Mouse (Mus musculus): Measurements from ENCODE around the gene Gm17334. TPM values are rescaled to one million over a fixed set of nuclear protein-coding genes. Genes with fewer than 3 reads are reported as not detected.
A peak's percentile ranks its signal among the peaks of the same experiment; 100 is the strongest.

The Gm17334 gene
- total and polyA plus RNA-seq, 3 experiments = 0.47 to 1.8 TPM; not detected in 1

GRCm38 (mm10) chr11:53735682-53736245, 37.2 kb downstream of the Gm17334 start:
- H3K27me3 ChIP-seq (ENCODE audit: control insufficient read depth, insufficient read depth, low read length) = no peaks in the 10 kb centered on the region
- peak; percentile 61 to 66 for DNase-seq
- no peak overlapping the region for H3K9ac ChIP-seq (ENCODE audit: low read depth, low read length)
- H3K27ac ChIP-seq = no peak overlapping the region
- no peaks in the 10 kb centered on the region for H3K79me2 ChIP-seq (replicated peaks; ENCODE audit: control insufficient read depth, insufficient read depth, low read length)
- intact Hi-C loops (cut with DNase I) = loop anchor here (2.0 to 10.0 kb wide), 4 partner anchors 115 to 265 kb away; partner anchors contain the start of gene Gm9837
- peak overlapping the region; percentile 24; the same call in 1 of the 2 replicates for H3K4me3 ChIP-seq
- H3K36me3 ChIP-seq (ENCODE audit: control insufficient read depth, insufficient read depth, low read length) = no peaks in the 10 kb centered on the region
- 24% methylated on average over 17 of the region's 17 CpGs for WGBS
- no peaks in the 10 kb centered on the region for H3K4me1 ChIP-seq (ENCODE audit: control insufficient read depth, insufficient read depth, low read length)
- TF ChIP-seq EP300 (IDR thresholded peaks at IDR 0.05; ENCODE audit: insufficient read depth, low read depth, low read length) (0 out of 2 replicates have a peak, but pooled peaks have one; percentile 29), POLR2A (IDR thresholded peaks at IDR 0.05; ENCODE audit: insufficient read depth, low read depth, low read length) (no peak), CTCF (IDR thresholded peaks at IDR 0.05) (peak; percentile 96)

GRCm38 (mm10) chr11:53734970-53735681, 37.9 kb downstream of the Gm17334 start:
- Histone ChIP-seq H3K4me3 (no peak overlapping the region), H3K9ac (ENCODE audit: low read depth, low read length) (no peak overlapping the region), H3K36me3 (ENCODE audit: control insufficient read depth, insufficient read depth, low read length) (no peaks in the 10 kb centered on the region), H3K27ac (no peak overlapping the region), H3K79me2 (replicated peaks; ENCODE audit: control insufficient read depth, insufficient read depth, low read length) (no peaks in the 10 kb centered on the region), H3K4me1 (ENCODE audit: control insufficient read depth, insufficient read depth, low read length) (no peaks in the 10 kb centered on the region), H3K27me3 (ENCODE audit: control insufficient read depth, insufficient read depth, low read length) (no peaks in the 10 kb centered on the region)
- 60% methylated on average over 18 of the region's 18 CpGs for WGBS
- TF ChIP-seq EP300 (IDR thresholded peaks at IDR 0.05; ENCODE audit: insufficient read depth, low read depth, low read length) (no peak), POLR2A (IDR thresholded peaks at IDR 0.05; ENCODE audit: insufficient read depth, low read depth, low read length) (no peak), CTCF (IDR thresholded peaks at IDR 0.05) (no peak)
- no peak for DNase-seq
- intact Hi-C loops (cut with DNase I) = loop anchor here (2.0 to 10.0 kb wide), 2 partner anchors 116 to 220 kb away; no protein-coding TSS in a partner anchor

- intact Hi-C loops (cut with DNase I) = loop anchor here (2.0 to 10.0 kb wide), 2 partner anchors 116 to 220 kb away; no protein-coding TSS in a partner anchor
- Histone ChIP-seq H3K4me1 (ENCODE audit: control insufficient read depth, insufficient read depth, low read length) (no peaks in the 10 kb centered on the region), H3K9ac (ENCODE audit: low read depth, low read length) (no peak overlapping the region), H3K4me3 (no peak overlapping the region), H3K79me2 (replicated peaks; ENCODE audit: control insufficient read depth, insufficient read depth, low read length) (no peaks in the 10 kb centered on the region), H3K27me3 (ENCODE audit: control insufficient read depth, insufficient read depth, low read length) (no peaks in the 10 kb centered on the region), H3K36me3 (ENCODE audit: control insufficient read depth, insufficient read depth, low read length) (no peaks in the 10 kb centered on the region), H3K27ac (no peak overlapping the region)
- no peak for DNase-seq
- TF ChIP-seq EP300 (IDR thresholded peaks at IDR 0.05; ENCODE audit: insufficient read depth, low read depth, low read length) = no peak
- no peak for TF ChIP-seq CTCF (IDR thresholded peaks at IDR 0.05)
- no peak for TF ChIP-seq POLR2A (IDR thresholded peaks at IDR 0.05; ENCODE audit: insufficient read depth, low read depth, low read length)
- WGBS = 75% methylated on average over 2 of the region's 2 CpGs
Observed at GRCm38 (mm10) chr11:53734431-53734830, 38.6 kb downstream of the Gm17334 start.

GRCm38 (mm10) chr11:53733824-53734223, 39.2 kb downstream of the Gm17334 start:
- intact Hi-C loops (cut with DNase I) = loop anchor here (2.0 to 10.0 kb wide), 2 partner anchors 117 to 221 kb away; no protein-coding TSS in a partner anchor
- H3K36me3 ChIP-seq (ENCODE audit: control insufficient read depth, insufficient read depth, low read length) = no peaks in the 10 kb centered on the region
- H3K4me3 ChIP-seq = no peak overlapping the region
- H3K9ac ChIP-seq (ENCODE audit: low read depth, low read length) = no peak overlapping the region
- H3K4me1 ChIP-seq (ENCODE audit: control insufficient read depth, insufficient read depth, low read length) = no peaks in the 10 kb centered on the region
- no peaks in the 10 kb centered on the region for H3K27me3 ChIP-seq (ENCODE audit: control insufficient read depth, insufficient read depth, low read length)
- whole genome bisulfite sequencing = 82% methylated on average over 7 of the region's 7 CpGs
- H3K79me2 ChIP-seq (replicated peaks; ENCODE audit: control insufficient read depth, insufficient read depth, low read length) = no peaks in the 10 kb centered on the region
- TF ChIP-seq CTCF (IDR thresholded peaks at IDR 0.05) (peak; percentile 30), EP300 (IDR thresholded peaks at IDR 0.05; ENCODE audit: insufficient read depth, low read depth, low read length) (no peak)
- no peak overlapping the region for H3K27ac ChIP-seq
- DNase-seq = no peak

- H3K27me3 ChIP-seq (ENCODE audit: control insufficient read depth, insufficient read depth, low read length) = no peaks in the 10 kb centered on the region
- H3K27ac ChIP-seq = no peak overlapping the region
- H3K36me3 ChIP-seq (ENCODE audit: control insufficient read depth, insufficient read depth, low read length) = no peaks in the 10 kb centered on the region
- intact Hi-C loops (cut with DNase I) = loop anchor here (10.0 kb wide), 1 partner anchor 223 kb away; no protein-coding TSS in a partner anchor
- DNase-seq = no peak
- no peaks in the 10 kb centered on the region for H3K4me1 ChIP-seq (ENCODE audit: control insufficient read depth, insufficient read depth, low read length)
- TF ChIP-seq CTCF (IDR thresholded peaks at IDR 0.05) = no peak
- TF ChIP-seq POLR2A (IDR thresholded peaks at IDR 0.05; ENCODE audit: insufficient read depth, low read depth, low read length) = no peak
- no peak for TF ChIP-seq EP300 (IDR thresholded peaks at IDR 0.05; ENCODE audit: insufficient read depth, low read depth, low read length)
- no peak overlapping the region for H3K4me3 ChIP-seq
- 73% methylated on average over 8 of the region's 8 CpGs for WGBS
- H3K79me2 ChIP-seq (replicated peaks; ENCODE audit: control insufficient read depth, insufficient read depth, low read length) = no peaks in the 10 kb centered on the region
- H3K9ac ChIP-seq (ENCODE audit: low read depth, low read length) = no peak overlapping the region
Observed at GRCm38 (mm10) chr11:53732244-53732643, 40.7 kb downstream of the Gm17334 start.

- no peak for DNase-seq
- intact Hi-C loops (cut with DNase I) = loop anchor here (10.0 kb wide), 1 partner anchor 223 kb away; no protein-coding TSS in a partner anchor
- H3K4me1 ChIP-seq (ENCODE audit: control insufficient read depth, insufficient read depth, low read length) = no peaks in the 10 kb centered on the region
- no peaks in the 10 kb centered on the region for H3K36me3 ChIP-seq (ENCODE audit: control insufficient read depth, insufficient read depth, low read length)
- no peaks in the 10 kb centered on the region for H3K27me3 ChIP-seq (ENCODE audit: control insufficient read depth, insufficient read depth, low read length)
- H3K79me2 ChIP-seq (replicated peaks; ENCODE audit: control insufficient read depth, insufficient read depth, low read length) = no peaks in the 10 kb centered on the region
- H3K9ac ChIP-seq (ENCODE audit: low read depth, low read length) = no peak overlapping the region
- no peak overlapping the region for H3K4me3 ChIP-seq
- 90% methylated on average over 7 of the region's 7 CpGs for WGBS
- TF ChIP-seq CTCF (IDR thresholded peaks at IDR 0.05) (no peak), POLR2A (IDR thresholded peaks at IDR 0.05; ENCODE audit: insufficient read depth, low read depth, low read length) (no peak), EP300 (IDR thresholded peaks at IDR 0.05; ENCODE audit: insufficient read depth, low read depth, low read length) (no peak)
- H3K27ac ChIP-seq = no peak overlapping the region
Observed at GRCm38 (mm10) chr11:53731457-53731856, 41.5 kb downstream of the Gm17334 start.

Small RNA genes within 50 kb of the gene (microRNA-seq; reads per million reads assigned to microRNA genes)
- 0 reads per million in 2 experiments for gene Mir7671

Other genes with a start within 250 kb of the Gm17334 start
- gene Kif3a, start 205.8 kb downstream of the Gm17334 start, total RNA-seq (2021) = 1 to 10 TPM; 7.9 to 8.2 TPM
- 4.9 and 9.0 TPM in 2 replicates for gene Kif3a, start 205.8 kb downstream of the Gm17334 start, polyA plus RNA-seq (2012; rRNA removed)
- gene Il4, start 154.5 kb downstream of the Gm17334 start, total RNA-seq (2021) = not detected
- 0.27 TPM in 1 of 2 replicates, not detected in the other for gene Il4, start 154.5 kb downstream of the Gm17334 start, polyA plus RNA-seq (2012; rRNA removed)
- gene Il13, start 138.5 kb downstream of the Gm17334 start, total RNA-seq (2021) = not detected
- not detected in 2 replicates for gene Il13, start 138.5 kb downstream of the Gm17334 start, polyA plus RNA-seq (2012; rRNA removed)
- gene Rad50, start 65.9 kb downstream of the Gm17334 start, total RNA-seq (2021) = 1 to 10 TPM; 6.8 TPM
- 1.9 and 3.0 TPM in 2 replicates for gene Rad50, start 65.9 kb downstream of the Gm17334 start, polyA plus RNA-seq (2012; rRNA removed)
- gene Il5, start 52.4 kb downstream of the Gm17334 start, total RNA-seq (2021) = not detected
- 0.12 and 0.21 TPM in 2 replicates for gene Il5, start 52.4 kb downstream of the Gm17334 start, polyA plus RNA-seq (2012; rRNA removed)
- gene Irf1, start 3.2 kb downstream of the Gm17334 start, total RNA-seq (2021) = 10 to 100 TPM; 15.2 to 19.7 TPM
- 20.5 and 28.6 TPM in 2 replicates for gene Irf1, start 3.2 kb downstream of the Gm17334 start, polyA plus RNA-seq (2012; rRNA removed)
- 1 to 10 TPM; 2.6 TPM for gene Gm12216, start 86.1 kb upstream of the Gm17334 start, total RNA-seq (2021)
- gene Gm12216, start 86.1 kb upstream of the Gm17334 start, polyA plus RNA-seq (2012; rRNA removed) = 4.4 and 5.5 TPM in 2 replicates
- gene Slc22a5, start 118.5 kb upstream of the Gm17334 start, total RNA-seq (2021) = 10 to 100 TPM; 20.9 to 23.7 TPM
- 21.6 and 31.4 TPM in 2 replicates for gene Slc22a5, start 118.5 kb upstream of the Gm17334 start, polyA plus RNA-seq (2012; rRNA removed)
- 1 to 10 TPM; 1.3 to 1.5 TPM for gene Slc22a21, start 207.1 kb upstream of the Gm17334 start, total RNA-seq (2021)
- gene Slc22a21, start 207.1 kb upstream of the Gm17334 start, polyA plus RNA-seq (2012; rRNA removed) = 0.61 and 1.1 TPM in 2 replicates

Measured in heart, adult 2 months (tissue).